Mouse (Mus musculus) midbrain, embryonic 13.5 days (tissue): ENCODE results near the gene Cdh16. TPM values are rescaled to one million over a fixed set of nuclear protein-coding genes. Genes with fewer than 3 reads are reported as not detected.
A peak's percentile ranks its signal among the peaks of the same experiment; 100 is the strongest.
"Not testable (repeated sequence)": the region's sequence is repeated elsewhere in the genome, so short reads cannot be mapped to it uniquely, and the experiment has no call there.

Experiments used
- ATAC-seq: fragments of 200-750 bp; cut with Nextera tagmentation; 2 replicates; pipeline ENCODE4 v1.8.0; 2017; ENCODE audit warnings: mild to moderate bottlenecking, moderate TSS enrichment, moderate library complexity
- H3K27ac ChIP-seq: fragments of 300-500 bp; sonication (generic); 2 replicates; pipeline ENCODE4 v1.5.1; 2015; ENCODE audit warnings: inconsistent platforms, mild to moderate bottlenecking, moderate library complexity
- H3K27me3 ChIP-seq: fragments of 300-500 bp; sonication (generic); 2 replicates; pipeline ENCODE4 v1.6.1; 2015; ENCODE audit warnings: mild to moderate bottlenecking, inconsistent platforms
- H3K36me3 ChIP-seq: fragments of 300-500 bp; sonication (generic); 2 replicates; pipeline ENCODE4 v1.6.1; 2015; ENCODE audit warnings: mild to moderate bottlenecking, inconsistent platforms
- H3K4me1 ChIP-seq: fragments of 300-500 bp; sonication (generic); replicated peaks from 2 replicates; pipeline ENCODE4 v1.6.1; 2015; ENCODE audit warnings: inconsistent platforms
- H3K4me2 ChIP-seq: fragments of 300-500 bp; sonication (generic); replicated peaks from 2 replicates; pipeline ENCODE4 v1.6.1; 2015; ENCODE audit warnings: moderate library complexity, mild to moderate bottlenecking, inconsistent platforms
- H3K4me3 ChIP-seq: fragments of 300-500 bp; sonication (generic); replicated peaks from 2 replicates; pipeline ENCODE4 v1.5.1; 2015; ENCODE audit warnings: mild to moderate bottlenecking, inconsistent platforms
- H3K9ac ChIP-seq: fragments of 300-500 bp; sonication (generic); replicated peaks from 2 replicates; pipeline ENCODE4 v1.6.1; 2015; ENCODE audit warnings: mild to moderate bottlenecking, inconsistent platforms
- H3K9me3 ChIP-seq: fragments of 300-500 bp; sonication (generic); 2 replicates; pipeline ENCODE4 v1.6.1; 2016; ENCODE audit warnings: mild to moderate bottlenecking, inconsistent platforms
- WGBS: fragments of 180-500 bp; shearing (Covaris S2); methylation state at CpG from one replicate; pipeline ENCODE4 v1.1.7; 2015; 5-methylcytosine and 5-hydroxymethylcytosine counted together
- polyA plus RNA-seq: library from polyadenylated mRNA; unstranded; fragments of >200 nt; fragmentation: Nextera tagmentation; extraction: Ambion mirVana; gene quantifications from 2 replicates; pipeline ENCODE4 v1.2.1, GENCODE M21; 2015

Cdh16 gene
- polyA plus RNA-seq, 1 experiment from 2014 or later, result not detected

- no peak for ATAC-seq
- no peak overlapping the region for H3K27ac ChIP-seq
- no peaks in the 10 kb centered on the region for H3K27me3 ChIP-seq
- peaks cover 42% of the 10 kb centered on the region for H3K36me3 ChIP-seq
- 96% methylated on average over 31 of the region's 31 CpGs for WGBS
- H3K4me1 ChIP-seq, result peaks cover 12% of the 10 kb centered on the region
- H3K9me3 ChIP-seq, result no peaks in the 10 kb centered on the region
- H3K4me2 ChIP-seq, result no peak overlapping the region
- no peak overlapping the region for H3K4me3 ChIP-seq
- no peak overlapping the region for H3K9ac ChIP-seq
These were observed 30.5 kb downstream of the Cdh16 start for GRCm38 (mm10) chr8:104593536-104594325.

GRCm38 (mm10) chr8:104592566-104592965 is 31.6 kb downstream of the Cdh16 start:
- Histone ChIP-seq H3K27me3 (no peaks in the 10 kb centered on the region), H3K36me3 (peaks cover 38% of the 10 kb centered on the region), H3K4me3 (no peak overlapping the region), H3K4me1 (peaks cover 12% of the 10 kb centered on the region), H3K9me3 (no peaks in the 10 kb centered on the region), H3K27ac (no peak overlapping the region), H3K4me2 (peak overlapping the region; percentile 80), H3K9ac (no peak overlapping the region)
- 68% methylated on average over 6 of the region's 6 CpGs for WGBS
- ATAC-seq, result no peak

- H3K4me3 ChIP-seq, result peak overlapping the region; percentile 72
- no peaks in the 10 kb centered on the region for H3K27me3 ChIP-seq
- H3K9me3 ChIP-seq, result no peaks in the 10 kb centered on the region
- H3K4me1 ChIP-seq, result peaks cover 12% of the 10 kb centered on the region
- H3K9ac ChIP-seq, result peak overlapping the region; percentile 81
- H3K4me2 ChIP-seq, result peak overlapping the region; percentile 80
- peaks cover 32% of the 10 kb centered on the region for H3K36me3 ChIP-seq
- H3K27ac ChIP-seq, result no peak overlapping the region
- ATAC-seq, result no peak; the same call in 1 of the 2 replicates
- 3% methylated on average over 9 of the region's 9 CpGs for WGBS
These were observed 32.3 kb downstream of the Cdh16 start for GRCm38 (mm10) chr8:104591856-104592255.

GRCm38 (mm10) chr8:104591133-104591834 is 32.9 kb downstream of the Cdh16 start, which contains the start of gene Pdp2:
TSS of gene Pdp2 (plus strand) at chr8:104591451.
- Histone ChIP-seq H3K36me3 (peaks cover 27% of the 10 kb centered on the region), H3K27me3 (no peaks in the 10 kb centered on the region), H3K4me3 (peak within 1 kb of the TSS; percentile 72), H3K9ac (peak within 1 kb of the TSS; percentile 81), H3K4me1 (peaks cover 12% of the 10 kb centered on the region), H3K9me3 (no peaks in the 10 kb centered on the region), H3K27ac (peak within 1 kb of the TSS; percentile 84), H3K4me2 (peak within 1 kb of the TSS; percentile 80)
- 1% methylated on average over 44 of the region's 44 CpGs for WGBS
- ATAC-seq, result peak; percentile 98

- H3K36me3 ChIP-seq, result peaks cover 18% of the 10 kb centered on the region
- no peak overlapping the region for H3K4me3 ChIP-seq
- no peak overlapping the region for H3K27ac ChIP-seq
- H3K27me3 ChIP-seq, result no peaks in the 10 kb centered on the region
- ATAC-seq, result no peak
- H3K9ac ChIP-seq, result no peak overlapping the region
- no peaks in the 10 kb centered on the region for H3K9me3 ChIP-seq
- WGBS, result 92% methylated on average over 3 of the region's 3 CpGs
- H3K4me1 ChIP-seq, result peaks cover 12% of the 10 kb centered on the region
- no peak overlapping the region for H3K4me2 ChIP-seq
These were observed 33.9 kb downstream of the Cdh16 start for GRCm38 (mm10) chr8:104590284-104590683.

- H3K4me3 ChIP-seq, result no peak overlapping the region
- H3K27ac ChIP-seq, result no peak overlapping the region
- peaks cover 9% of the 10 kb centered on the region for H3K9me3 ChIP-seq
- ATAC-seq, result no peak
- 71% methylated on average over 1 of the region's 1 CpGs for WGBS
- no peak overlapping the region for H3K9ac ChIP-seq
- no peak overlapping the region for H3K4me2 ChIP-seq
- H3K27me3 ChIP-seq, result no peaks in the 10 kb centered on the region
- no peaks in the 10 kb centered on the region for H3K36me3 ChIP-seq
- H3K4me1 ChIP-seq, result no peaks in the 10 kb centered on the region
These were observed 39.7 kb downstream of the Cdh16 start for GRCm38 (mm10) chr8:104584522-104584921.

- not testable (repeated sequence) for ATAC-seq, H3K36me3 ChIP-seq, H3K4me2 ChIP-seq, H3K27me3 ChIP-seq, H3K4me1 ChIP-seq, H3K9me3 ChIP-seq, H3K27ac ChIP-seq, H3K4me3 ChIP-seq, H3K9ac ChIP-seq
- 81% methylated on average over 17 of the region's 17 CpGs for WGBS
These were observed 46.6 kb downstream of the Cdh16 start for GRCm38 (mm10) chr8:104577606-104578005.

GRCm38 (mm10) chr8:104576820-104577219 is 47.4 kb downstream of the Cdh16 start:
- 90% methylated on average over 3 of the region's 3 CpGs for WGBS

GRCm38 (mm10) chr8:104570436-104571343 is 53.5 kb downstream of the Cdh16 start:
- peak overlapping the region; percentile 36 for H3K4me3 ChIP-seq
- no peak overlapping the region for H3K27ac ChIP-seq
- H3K4me1 ChIP-seq, result peaks cover 5% of the 10 kb centered on the region
- H3K36me3 ChIP-seq, result no peaks in the 10 kb centered on the region
- no peaks in the 10 kb centered on the region for H3K9me3 ChIP-seq
- 7% methylated on average over 26 of the region's 26 CpGs for WGBS
- peak overlapping the region; percentile 64 for H3K4me2 ChIP-seq
- no peaks in the 10 kb centered on the region for H3K27me3 ChIP-seq
- ATAC-seq, result peak; percentile 86
- peak overlapping the region; percentile 58; the same call in 1 of the 2 replicates for H3K9ac ChIP-seq

More at GRCm38 (mm10) chr8:104576820-104577219, 47.4 kb downstream of the Cdh16 start:
- no peaks in the 10 kb centered on the region for H3K36me3 ChIP-seq
- H3K9me3 ChIP-seq, result no peaks in the 10 kb centered on the region
- no peak overlapping the region for H3K4me2 ChIP-seq
- ATAC-seq, result no peak
- no peak overlapping the region for H3K4me3 ChIP-seq
- no peak overlapping the region for H3K27ac ChIP-seq
- H3K4me1 ChIP-seq, result no peaks in the 10 kb centered on the region
- H3K9ac ChIP-seq, result no peak overlapping the region
- no peaks in the 10 kb centered on the region for H3K27me3 ChIP-seq

GRCm38 (mm10) chr8:104569559-104569958 is 54.6 kb downstream of the Cdh16 start:
- WGBS, result 69% methylated on average over 1 of the region's 1 CpGs
- H3K4me1 ChIP-seq, result peaks cover 5% of the 10 kb centered on the region
- no peak for ATAC-seq
- H3K27ac ChIP-seq, result no peak overlapping the region
- H3K4me2 ChIP-seq, result no peak overlapping the region
- H3K36me3 ChIP-seq, result no peaks in the 10 kb centered on the region
- H3K27me3 ChIP-seq, result no peaks in the 10 kb centered on the region
- H3K4me3 ChIP-seq, result no peak overlapping the region
- no peak overlapping the region for H3K9ac ChIP-seq
- H3K9me3 ChIP-seq, result no peaks in the 10 kb centered on the region

GRCm38 (mm10) chr8:104565457-104565798 is 58.8 kb downstream of the Cdh16 start:
- H3K9me3 ChIP-seq, result no peaks in the 10 kb centered on the region
- 97% methylated on average over 5 of the region's 5 CpGs for WGBS
- H3K4me1 ChIP-seq, result no peaks in the 10 kb centered on the region
- no peaks in the 10 kb centered on the region for H3K27me3 ChIP-seq
- H3K4me2 ChIP-seq, result no peak overlapping the region
- peak; percentile 34 for ATAC-seq
- H3K4me3 ChIP-seq, result no peak overlapping the region
- no peaks in the 10 kb centered on the region for H3K36me3 ChIP-seq
- H3K9ac ChIP-seq, result no peak overlapping the region
- H3K27ac ChIP-seq, result no peak overlapping the region
